Mouse (Mus musculus) frontal cortex, postnatal 14 days (tissue): ENCODE measurements around the gene Ptprn2.

Source experiments
- DNase-seq, 2 experiments: peaks; one replicate each; pipeline ENCODE4 v3.0.0; 2022; ENCODE audit warnings: low spot score in 2 of 2

Gene Ptprn2

DNA sequence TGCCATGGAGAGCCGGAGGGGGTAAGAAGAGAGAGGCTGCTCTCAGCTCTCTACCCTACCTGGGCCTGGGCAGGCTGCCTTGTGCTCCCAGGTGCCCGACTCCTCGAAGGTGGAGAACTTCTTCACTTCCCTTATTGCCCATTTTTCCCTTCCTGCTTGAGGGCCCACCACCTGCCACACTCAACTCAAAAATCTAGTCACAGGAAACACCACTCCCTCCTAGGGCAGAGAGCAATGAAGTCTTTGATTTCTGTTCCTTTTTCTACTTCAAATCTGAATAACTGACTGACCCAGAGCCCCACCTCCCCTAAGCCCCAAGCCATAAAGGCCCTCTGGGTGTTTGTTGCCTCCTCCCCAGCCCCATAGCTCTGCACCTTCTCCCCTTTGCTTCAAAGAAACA is 832.7 kb downstream of the Ptprn2 start:
- DNase-seq = no peak

DNA sequence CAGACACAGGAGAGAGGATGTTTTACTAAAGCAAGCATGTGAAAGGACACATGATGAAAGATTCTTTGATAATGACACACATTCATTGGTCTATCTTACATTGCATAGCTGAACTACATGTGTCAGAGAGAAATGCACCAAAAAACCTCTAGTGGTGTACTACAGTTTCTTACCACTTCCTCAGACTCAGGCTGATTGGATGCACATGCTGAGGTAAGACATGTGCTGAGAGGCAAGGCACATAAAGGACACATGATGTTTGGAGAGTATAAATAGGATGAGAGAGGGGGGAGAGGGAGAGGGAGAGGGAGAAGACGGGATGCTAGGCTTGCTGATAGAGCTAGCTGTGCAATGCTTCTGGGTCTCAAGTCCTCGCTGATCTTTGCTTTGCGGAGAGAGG is 837.5 kb downstream of the Ptprn2 start:
- no peak for DNase-seq
